Mouse (Mus musculus) kidney, adult 18-20 months (tissue): Measurements from ENCODE around the gene Triml2.

Source experiments
- DNase-seq: peaks from one replicate; pipeline ENCODE4 v3.0.0; 2021

Triml2 gene

DNA sequence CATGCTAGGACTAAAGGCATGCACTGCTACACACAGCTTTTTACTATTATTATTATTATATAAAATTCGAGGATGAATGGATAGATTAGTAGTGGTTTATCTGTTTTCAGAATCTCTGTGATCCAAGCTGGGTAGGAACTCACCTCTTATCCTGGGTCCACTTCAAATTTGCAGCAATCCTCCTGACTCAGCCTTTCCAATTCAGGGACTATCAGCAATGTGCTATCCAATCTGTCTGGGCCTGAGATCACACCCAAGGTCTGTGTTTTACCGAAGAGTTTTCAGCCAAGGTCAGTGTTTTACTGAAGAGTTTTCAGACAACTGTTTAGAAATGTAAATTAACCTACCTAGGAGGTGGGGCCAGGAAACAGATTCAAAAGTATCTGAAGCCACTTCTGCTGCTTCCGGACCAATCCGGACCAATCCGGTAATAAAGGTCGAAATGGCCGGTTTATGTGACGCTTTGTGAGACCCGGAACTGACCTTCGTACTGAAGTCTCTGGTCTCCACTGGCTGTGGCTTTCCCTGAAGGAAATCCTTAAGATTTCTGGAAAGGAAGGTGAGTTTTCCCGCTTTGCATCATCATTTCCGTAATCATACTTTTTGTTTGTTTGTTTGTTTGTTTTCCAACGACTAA, at the start of gene Triml2:
TSS of gene Triml2 (plus strand) at position 488 of the 637 bp plus-strand sequence.
- DNase-seq = no peak

DNA sequence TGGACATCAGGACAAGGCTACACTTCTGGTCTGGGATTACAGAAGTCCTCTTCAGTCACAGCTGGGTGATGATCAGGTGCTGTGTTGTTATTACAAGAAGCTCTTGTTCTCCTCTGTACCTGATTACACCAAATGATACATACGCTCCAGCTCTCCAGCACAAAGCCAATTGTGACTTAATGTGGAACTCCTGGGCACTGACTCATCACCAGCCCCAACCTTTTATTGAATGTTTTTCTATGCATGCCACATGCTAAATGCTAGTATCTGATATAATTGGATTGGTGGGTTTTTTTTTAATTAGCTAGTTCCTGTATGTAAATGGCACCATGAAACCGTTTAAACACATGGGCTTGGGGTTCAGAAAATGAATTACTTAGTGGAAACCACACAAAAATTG, 39.0 kb upstream of the Triml2 start, which contains the start of gene Triml1:
TSS of gene Triml1 (minus strand) at position 101 of the 400 bp plus-strand sequence.
- DNase-seq = no peak

DNA sequence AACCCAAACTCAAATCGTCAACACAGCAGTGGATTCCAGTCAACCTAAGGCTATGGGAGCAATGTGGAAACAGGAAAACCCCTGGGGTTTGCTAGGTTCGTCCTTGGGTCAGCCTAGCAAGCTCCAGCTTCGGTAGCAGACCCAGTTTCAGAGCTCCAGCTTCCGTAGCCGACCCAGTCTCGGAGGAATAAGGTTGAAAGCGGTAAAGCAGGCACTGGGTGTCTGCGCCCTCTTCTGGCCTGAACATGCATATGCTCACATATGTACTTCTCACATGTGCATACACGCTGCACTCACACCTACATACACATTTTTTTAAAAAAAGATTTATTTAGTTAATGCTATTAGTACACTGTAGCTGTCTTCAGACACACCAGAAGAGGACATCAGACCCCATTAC, 31.0 kb upstream of the Triml2 start:
- DNase-seq = no peak

DNA sequence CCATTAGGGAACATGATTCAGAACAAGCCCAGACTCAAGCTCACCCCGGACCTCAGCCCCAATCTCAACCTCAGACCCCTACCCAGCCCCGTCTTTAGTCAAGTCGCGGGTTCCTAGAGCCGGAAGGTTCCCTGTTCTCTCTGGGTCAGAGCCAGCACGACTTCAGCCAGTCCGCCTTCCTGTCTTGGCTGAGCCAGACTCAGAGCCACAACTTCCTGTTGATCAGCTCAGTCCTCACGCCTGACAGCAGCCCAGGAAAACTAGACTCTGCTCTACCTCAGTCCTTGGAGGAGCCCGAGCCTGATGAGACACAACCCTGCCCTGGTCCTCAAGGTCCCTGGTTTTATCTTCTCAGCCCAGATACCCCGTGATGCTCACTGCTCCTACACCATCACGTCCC, 17.1 kb upstream of the Triml2 start:
- DNase-seq = no peak

DNA sequence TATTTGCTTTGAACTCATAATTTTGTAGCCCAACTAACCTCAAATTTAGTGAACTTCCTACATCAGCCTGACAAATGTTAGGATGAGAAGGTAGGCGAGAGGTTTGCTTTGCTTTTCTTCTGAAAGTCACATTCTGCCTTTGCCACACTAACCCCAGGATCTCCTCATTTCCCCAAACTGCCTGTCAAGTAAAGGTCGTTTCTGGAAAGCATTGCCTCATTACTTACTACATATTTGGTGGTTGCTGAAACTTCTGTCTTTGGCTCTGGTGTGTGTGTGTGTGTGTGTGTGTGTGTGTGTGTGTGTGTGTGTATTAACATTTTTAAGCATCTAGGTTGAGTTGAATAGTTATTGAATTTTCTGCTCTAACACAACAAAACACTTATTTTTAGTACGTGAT, 15.9 kb upstream of the Triml2 start:
- no peak for DNase-seq

DNA sequence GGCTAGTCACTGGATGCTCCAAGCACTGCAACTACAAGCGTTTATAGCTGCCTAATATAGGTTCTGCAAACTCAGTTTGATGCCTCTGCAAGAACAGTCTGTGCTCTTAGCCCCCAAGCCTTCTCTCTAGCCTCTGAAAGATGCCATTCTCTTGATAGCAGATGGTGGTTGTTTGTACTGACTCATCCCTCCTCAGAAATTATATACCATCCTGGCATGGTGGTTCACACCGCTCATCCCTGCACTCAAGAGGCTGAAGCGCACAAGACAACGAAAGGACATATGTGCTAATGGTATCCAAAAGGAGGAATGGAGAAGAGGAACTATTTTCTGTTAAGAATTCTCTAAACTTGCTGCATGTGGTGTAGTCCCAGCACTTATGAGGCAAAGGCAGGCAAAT, 12.3 kb upstream of the Triml2 start:
- no peak for DNase-seq

DNA sequence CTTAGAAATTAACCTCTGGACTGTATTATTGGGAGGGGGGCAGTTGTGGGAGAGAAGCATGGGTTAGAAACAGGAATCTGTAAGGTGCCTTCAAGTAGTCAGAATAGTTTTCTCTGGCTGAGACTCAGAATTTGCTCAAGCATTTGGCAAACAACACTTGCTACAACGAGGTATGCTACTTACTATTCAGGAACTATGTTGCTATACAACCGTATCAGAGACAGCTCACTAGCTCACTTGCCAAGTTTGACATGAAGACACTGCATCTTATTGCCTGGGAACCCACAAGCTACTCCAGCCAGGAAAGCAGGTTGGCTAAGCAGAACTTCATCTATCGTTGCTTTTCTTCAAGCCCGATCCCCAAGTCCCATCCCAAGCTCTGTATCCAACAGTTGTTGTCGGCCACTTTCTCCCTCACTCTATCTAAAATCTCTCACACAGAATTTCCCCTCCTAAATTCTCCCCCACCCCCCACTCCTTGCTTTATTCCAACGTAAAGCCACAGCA, 11.0 kb upstream of the Triml2 start:
- DNase-seq = no peak

DNA sequence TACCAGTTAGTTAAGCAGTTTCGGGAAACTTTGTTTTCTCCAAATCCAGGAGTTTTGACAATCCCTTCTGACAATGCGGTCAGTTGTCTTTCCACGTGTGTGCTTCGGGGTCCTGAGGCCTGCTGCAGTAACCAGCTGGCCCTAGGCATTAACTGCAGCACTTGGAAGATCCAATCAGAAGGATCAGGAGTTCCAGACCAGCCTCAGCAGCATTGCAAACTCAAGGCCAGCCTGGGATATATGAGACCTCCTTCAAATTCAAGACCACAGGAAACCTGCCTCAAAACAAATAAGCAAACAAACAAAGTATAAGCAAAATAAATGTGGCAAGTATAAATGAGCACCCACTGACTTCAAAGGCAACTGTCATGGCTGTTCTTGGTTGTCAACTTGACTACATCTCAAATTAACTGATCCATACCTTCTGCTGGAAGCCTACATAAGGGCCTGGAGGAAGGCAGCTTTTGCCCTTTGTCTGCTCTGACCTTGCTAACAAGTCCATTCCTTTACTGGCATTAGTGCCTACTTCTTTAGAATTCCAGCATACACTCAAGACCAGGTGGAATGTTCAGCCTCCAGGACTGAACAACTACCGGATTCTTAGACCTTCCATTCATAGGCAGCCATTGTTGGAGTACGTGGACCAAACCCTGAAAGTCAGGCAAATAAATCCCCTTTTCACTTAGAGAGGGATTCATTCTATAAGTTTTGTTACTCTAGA, 3.4 kb upstream of the Triml2 start:
- no peak for DNase-seq

DNA sequence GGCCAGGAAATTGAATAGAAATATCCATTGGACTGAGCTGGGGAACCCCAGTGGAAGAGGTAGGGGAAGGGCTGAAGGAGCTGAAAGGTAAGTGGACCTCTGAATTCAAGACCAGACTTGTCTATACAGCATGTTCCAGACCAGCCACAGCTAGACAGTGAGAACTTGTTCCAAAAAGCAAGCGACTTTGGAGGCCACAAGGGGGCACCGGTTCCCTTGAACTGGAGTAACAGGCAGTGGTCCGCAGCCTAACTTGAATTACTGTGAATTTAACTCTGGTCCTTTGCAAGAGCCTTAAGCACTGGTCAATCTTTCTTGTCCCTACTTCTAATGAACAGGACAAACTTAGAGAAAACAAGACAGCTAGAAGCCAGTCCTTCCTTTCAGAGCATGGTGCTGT, 2.1 kb upstream of the Triml2 start:
- DNase-seq = peak; percentile 6

DNA sequence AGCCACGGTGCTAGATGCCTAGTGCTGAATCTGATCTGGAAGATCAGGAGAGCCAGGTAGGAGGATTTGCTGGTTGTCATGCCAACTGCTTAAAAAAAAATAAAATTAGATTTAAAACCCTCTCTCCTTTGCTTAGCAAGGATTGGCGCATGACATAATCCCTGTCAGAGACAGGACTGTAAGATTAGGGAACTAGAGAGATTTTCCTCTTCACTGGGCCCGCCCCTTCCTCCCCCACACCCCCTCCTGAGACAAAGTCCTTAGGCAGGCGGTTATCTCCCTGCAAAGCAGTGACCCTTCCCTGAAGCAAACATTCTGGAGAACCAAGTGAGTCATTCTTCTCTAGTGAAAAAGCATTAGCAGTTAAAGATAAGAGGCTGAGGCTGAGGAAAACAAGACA, 1.2 kb upstream of the Triml2 start:
- DNase-seq = no peak

DNA sequence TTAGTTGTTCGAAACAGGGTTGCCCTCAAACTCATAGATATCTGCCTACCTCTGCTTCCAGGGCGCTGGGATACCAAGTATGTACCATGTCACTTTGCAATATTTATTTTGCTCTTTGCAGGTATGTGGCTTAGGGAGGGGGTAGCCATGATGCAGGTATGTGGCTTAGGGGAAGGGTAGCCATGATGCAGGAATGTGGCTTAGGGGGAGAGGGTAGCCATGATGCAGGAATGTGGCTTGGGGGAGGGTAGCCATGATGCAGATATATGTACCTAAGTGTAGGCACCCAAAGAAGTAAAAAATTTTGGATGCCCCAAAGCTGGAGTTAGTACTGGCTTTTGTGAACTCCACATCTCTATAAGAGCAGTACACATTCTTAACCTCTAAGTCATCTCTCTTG, 1.9 kb downstream of the Triml2 start:
- DNase-seq = no peak

DNA sequence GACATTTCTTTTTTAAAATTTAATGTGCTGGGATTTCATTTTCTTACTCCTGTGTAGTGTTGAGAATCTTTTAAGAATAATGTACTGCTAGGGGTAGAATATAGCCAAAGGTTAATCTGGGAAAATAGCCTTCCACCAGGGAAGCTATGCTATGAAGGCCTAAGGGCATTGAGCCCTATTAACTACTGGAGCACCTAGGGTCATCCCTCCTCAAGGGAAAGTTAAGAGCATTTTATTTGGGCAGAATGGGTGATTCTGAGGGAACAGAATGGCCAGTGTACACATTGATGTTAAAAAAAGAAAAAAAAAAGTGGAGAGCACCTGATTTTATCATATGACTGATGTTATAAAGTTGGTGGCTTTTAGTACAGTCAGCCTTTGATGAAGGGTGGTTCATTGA, 35.2 kb downstream of the Triml2 start:
- no peak for DNase-seq

DNA sequence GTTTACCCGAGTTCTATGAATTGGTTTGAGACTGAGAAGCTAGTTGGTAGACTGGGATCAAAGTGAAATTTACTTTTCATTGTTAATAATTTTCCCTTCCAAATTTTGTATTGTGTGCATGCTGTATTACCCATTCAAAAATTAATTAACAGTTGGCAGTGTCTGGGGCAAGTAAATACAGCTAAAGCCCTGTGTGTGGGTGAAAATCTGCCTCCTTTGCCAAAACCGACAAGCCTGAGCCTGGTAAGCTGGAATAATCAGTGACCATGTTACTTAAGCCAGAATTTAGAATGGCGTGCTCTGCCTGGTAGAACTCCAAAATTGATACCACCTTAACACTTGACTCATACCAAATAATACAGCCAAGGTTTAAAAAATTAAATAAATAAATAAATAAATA, 63.0 kb downstream of the Triml2 start:
- no peak for DNase-seq
